Mouse (Mus musculus) kidney, postnatal 25 days (tissue): ENCODE results near the gene Lce1f.

Experiments used
- DNase-seq, 2 experiments: peaks; one replicate each; pipeline ENCODE4 v3.0.0; 2021; ENCODE audit warnings: mixed read lengths in 2 of 2

The Lce1f gene

GRCm38 (mm10) chr3:92720250-92720649 lies at the start of gene Lce1f:
Lce1f (minus strand) TSS chr3:92720350.
- no peak for DNase-seq

GRCm38 (mm10) chr3:92764965-92765364 lies 44.8 kb upstream of the Lce1f start, which contains the start of gene Lce1h:
Lce1h (minus strand) TSS chr3:92765065.
- no peak for DNase-seq

- no peak for DNase-seq
Measured at GRCm38 (mm10) chr3:92753197-92753596, 33.0 kb upstream of the Lce1f start.

GRCm38 (mm10) chr3:92752238-92752637 lies 32.1 kb upstream of the Lce1f start, which contains the start of gene Lce1g:
Lce1g (minus strand) TSS chr3:92752338.
- no peak for DNase-seq

- no peak for DNase-seq
Measured at GRCm38 (mm10) chr3:92738996-92739395, 18.8 kb upstream of the Lce1f start, which contains the start of gene Gm38119. Gm38119 (minus strand) TSS chr3:92739096.

- no peak for DNase-seq
Measured at GRCm38 (mm10) chr3:92722631-92723030, 2.5 kb upstream of the Lce1f start.

- DNase-seq = no peak
Measured at GRCm38 (mm10) chr3:92715122-92715521, 5.0 kb downstream of the Lce1f start.

- DNase-seq = no peak
Measured at GRCm38 (mm10) chr3:92708974-92709373, 11.2 kb downstream of the Lce1f start, which contains the start of gene Lce1e. Lce1e (minus strand) TSS chr3:92709074.

- DNase-seq = no peak
Measured at GRCm38 (mm10) chr3:92694613-92695012, 25.5 kb downstream of the Lce1f start.

- no peak for DNase-seq
Measured at GRCm38 (mm10) chr3:92691688-92692087, 28.5 kb downstream of the Lce1f start.

- peak; percentile 15 to 40 for DNase-seq
Measured at GRCm38 (mm10) chr3:92689154-92689553, 31.0 kb downstream of the Lce1f start.

GRCm38 (mm10) chr3:92687110-92687509 lies 33.0 kb downstream of the Lce1f start, which contains the start of gene Lce1d:
Lce1d (minus strand) TSS chr3:92687210.
- DNase-seq = no peak

GRCm38 (mm10) chr3:92678947-92679346 lies 41.2 kb downstream of the Lce1f start, which contains the start of gene Lce1c:
Lce1c (plus strand) TSS chr3:92679247.
- DNase-seq = no peak

- DNase-seq = no peak
Measured at GRCm38 (mm10) chr3:92670215-92670614, 49.9 kb downstream of the Lce1f start, which contains the start of gene Lce1a2. Lce1a2 (minus strand) TSS chr3:92670315.
